Mouse (Mus musculus) myocyte (in vitro differentiated cells): ENCODE measurements at regions not wholly inside any gene's neighbourhood (a gene's known extent, or its start where the extent isn't known, plus 50 kb on each side); places are given as distances from the start of the nearest gene placed in this dataset.

Source experiments
- H3K27me3 ChIP-seq: one replicate; pipeline ENCODE4 v1.6.1; 2011; ENCODE audit not compliant: control insufficient read depth, insufficient read depth, insufficient read length
- H3K36me3 ChIP-seq: one replicate; pipeline ENCODE4 v1.6.1; 2011; ENCODE audit not compliant: control insufficient read depth, insufficient read depth
- H3K4me2 ChIP-seq: one replicate; pipeline ENCODE4 v1.6.1; 2011; ENCODE audit warnings: low read depth, control low read depth
- H3K4me3 ChIP-seq: one replicate; pipeline ENCODE4 v1.5.1; 2011; ENCODE audit warnings: mild to moderate bottlenecking, control low read depth, moderate library complexity
- H3K79me2 ChIP-seq: one replicate; pipeline ENCODE4 v1.6.1; 2011; ENCODE audit not compliant: control insufficient read depth, insufficient read depth
- H3ac ChIP-seq: one replicate; pipeline ENCODE4 v1.6.1; 2011; ENCODE audit not compliant: control insufficient read depth, insufficient read length
- CEBPB ChIP-seq: IDR thresholded peaks from 2 replicates; pipeline ENCODE4 v1.6.1; 2011; ENCODE audit warnings: mild to moderate bottlenecking, moderate library complexity; ENCODE audit not compliant: poor library complexity, insufficient read depth, severe bottlenecking
- E2F4 ChIP-seq: IDR thresholded peaks from one replicate; pipeline ENCODE4 v1.6.1; 2011; ENCODE audit warnings: mild to moderate bottlenecking, control low read depth, moderate library complexity; ENCODE audit not compliant: insufficient read depth
- MAX ChIP-seq: IDR thresholded peaks from one replicate; pipeline ENCODE4 v1.6.1; 2011; ENCODE audit warnings: low read depth, mild to moderate bottlenecking, control low read depth
- MYOD1 ChIP-seq, 3 experiments: IDR thresholded peaks; one replicate each; pipeline ENCODE4 v1.6.1; 2011; ENCODE audit warnings: control low read depth in 2 of 3, low read depth in 2 of 3, mild to moderate bottlenecking in 2 of 3, moderate library complexity in 1 of 3; ENCODE audit not compliant: insufficient read length in 2 of 3, control insufficient read depth in 1 of 3
- MYOG ChIP-seq, 3 experiments: IDR thresholded peaks; one replicate each; pipeline ENCODE4 v1.6.1; 2011; ENCODE audit warnings: control low read depth in 2 of 3, low read depth in 2 of 3, mild to moderate bottlenecking in 2 of 3; ENCODE audit not compliant: insufficient read length in 2 of 3, control insufficient read depth in 1 of 3, insufficient read depth in 1 of 3
- POLR2A ChIP-seq: IDR thresholded peaks from one replicate; pipeline ENCODE4 v1.6.1; 2011; ENCODE audit warnings: low read depth, mild to moderate bottlenecking, control low read depth, moderate library complexity; ENCODE audit not compliant: insufficient read length
- POLR2AphosphoS2 ChIP-seq: IDR thresholded peaks from one replicate; pipeline ENCODE4 v1.6.1; 2011; ENCODE audit warnings: low read depth, control low read depth; ENCODE audit not compliant: insufficient read length
- REST ChIP-seq: IDR thresholded peaks from one replicate; pipeline ENCODE4 v1.6.1; 2011; ENCODE audit warnings: mild to moderate bottlenecking, control low read depth, moderate library complexity; ENCODE audit not compliant: insufficient read depth, insufficient read length
- SRF ChIP-seq: IDR thresholded peaks from one replicate; pipeline ENCODE4 v1.6.1; 2011; ENCODE audit warnings: low read depth; ENCODE audit not compliant: control insufficient read depth, insufficient read length
- TCF12 ChIP-seq: IDR thresholded peaks from one replicate; pipeline ENCODE4 v1.6.1; 2011; ENCODE audit warnings: mild to moderate bottlenecking, control low read depth; ENCODE audit not compliant: poor library complexity, insufficient read depth, severe bottlenecking
- TCF3 ChIP-seq: IDR thresholded peaks from one replicate; pipeline ENCODE4 v1.6.1; 2011; ENCODE audit warnings: low read depth, control low read depth; ENCODE audit not compliant: insufficient read length
- USF1 ChIP-seq: IDR thresholded peaks from one replicate; pipeline ENCODE4 v1.6.1; 2011; ENCODE audit warnings: low read depth, mild to moderate bottlenecking, control low read depth, moderate library complexity

DNA sequence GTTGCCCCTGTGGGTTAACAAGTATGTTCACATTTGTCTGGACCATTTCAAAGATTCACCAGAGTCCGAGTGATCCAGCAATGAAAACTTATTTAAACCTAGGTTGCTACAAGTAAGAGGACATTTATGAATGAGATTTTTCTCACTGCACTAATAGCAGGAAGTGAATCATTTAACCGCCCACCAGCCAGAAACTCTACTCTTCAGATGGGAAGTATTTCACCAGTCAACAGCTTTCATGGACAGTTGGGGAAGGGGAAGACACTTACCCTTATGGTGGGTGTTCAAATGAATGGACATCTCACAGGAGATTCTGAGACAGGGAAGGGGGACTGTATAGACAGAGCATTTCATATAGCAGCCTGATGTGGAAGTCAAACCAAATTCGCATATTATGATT is 113.7 kb upstream of the Cd180 start:
- TF ChIP-seq TCF3 (no peak), MAX (no peak), MYOD1 (IDR thresholded peaks at IDR 0.05; ENCODE audit: control insufficient read depth in 1 of 3, insufficient read length in 2 of 3, low read depth in 2 of 3) (no peak), SRF (no peak), E2F4 (no peak), POLR2AphosphoS2 (no peak), POLR2A (no peak), MYOG (IDR thresholded peaks at IDR 0.05; ENCODE audit: control insufficient read depth in 1 of 3, insufficient read depth in 1 of 3, insufficient read length in 2 of 3, low read depth in 2 of 3) (no peak), REST (no peak), USF1 (no peak), TCF12 (no peak), CEBPB (no peak)
- Histone ChIP-seq H3K79me2 (no peaks in the 10 kb centered on the region), H3K27me3 (no peaks in the 10 kb centered on the region), H3ac (no peak overlapping the region), H3K4me3 (no peak overlapping the region), H3K4me2 (peak overlapping the region; percentile 30), H3K36me3 (no peaks in the 10 kb centered on the region)

DNA sequence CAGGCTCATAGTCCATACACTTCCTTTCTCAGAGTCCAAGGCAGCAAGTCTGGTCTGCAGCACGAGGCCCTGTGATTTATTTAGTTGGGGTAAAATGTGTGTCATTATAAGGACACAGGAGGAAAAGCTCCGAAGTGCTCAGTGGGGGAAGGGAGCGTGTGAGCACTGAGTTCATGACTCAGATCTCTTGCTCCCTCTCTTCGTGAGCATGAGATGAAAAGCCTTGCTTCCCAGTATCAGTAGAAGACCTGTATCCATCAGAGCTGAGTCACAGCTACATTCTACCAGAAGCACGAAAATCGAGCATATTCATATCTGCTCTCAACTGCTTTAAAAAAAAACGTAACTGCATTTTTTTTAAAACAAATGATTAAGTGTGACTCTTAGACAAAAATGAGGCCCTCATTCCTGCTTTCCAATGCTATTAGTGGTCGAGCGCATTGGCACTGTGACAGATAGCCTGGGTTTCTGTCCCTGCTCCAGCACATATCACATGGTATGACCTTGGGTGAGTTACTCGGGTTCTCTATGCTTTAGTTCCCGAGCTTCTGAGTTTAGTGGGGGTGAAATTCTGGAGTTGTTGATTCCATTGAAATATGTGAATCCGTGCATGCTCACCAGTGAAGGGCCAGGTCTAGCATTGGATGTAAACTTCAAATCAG is 109.2 kb upstream of the Cd180 start:
- Histone ChIP-seq H3ac (no peak overlapping the region), H3K4me2 (peak overlapping the region; percentile 59)
- TF ChIP-seq MYOD1 (IDR thresholded peaks at IDR 0.05; ENCODE audit: control insufficient read depth in 1 of 3, insufficient read length in 2 of 3, low read depth in 2 of 3), result no peak
- TF ChIP-seq E2F4, result no peak
- no peak for TF ChIP-seq POLR2AphosphoS2
- no peak for TF ChIP-seq POLR2A
- TF ChIP-seq MYOG (IDR thresholded peaks at IDR 0.05; ENCODE audit: control insufficient read depth in 1 of 3, insufficient read depth in 1 of 3, insufficient read length in 2 of 3, low read depth in 2 of 3), result no peak

DNA sequence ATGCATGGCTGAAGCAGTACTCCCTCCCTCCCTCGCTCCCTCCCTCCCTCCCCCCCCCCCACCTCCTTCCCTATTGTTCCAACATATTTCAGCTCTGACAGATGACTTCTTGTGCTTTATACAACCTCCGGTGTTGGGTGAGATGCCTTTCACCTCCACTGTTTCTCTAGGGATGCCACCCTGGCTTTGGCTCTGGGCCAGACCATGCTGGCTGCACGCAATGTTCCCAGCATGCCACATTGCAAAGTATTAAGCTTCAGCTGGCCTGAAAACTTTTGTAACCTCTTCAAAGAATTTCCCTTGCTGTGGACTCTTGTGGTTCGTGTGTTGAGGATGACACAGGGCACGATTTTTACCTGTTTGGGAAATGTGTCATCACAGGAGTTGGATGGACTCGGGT is 107.1 kb upstream of the Cd180 start:
- no peaks in the 10 kb centered on the region for H3K27me3 ChIP-seq
- no peak overlapping the region for H3K4me2 ChIP-seq
- H3K36me3 ChIP-seq, result no peaks in the 10 kb centered on the region
- TF ChIP-seq MYOG (IDR thresholded peaks at IDR 0.05; ENCODE audit: control insufficient read depth in 1 of 3, insufficient read depth in 1 of 3, insufficient read length in 2 of 3, low read depth in 2 of 3) (no peak), E2F4 (no peak), REST (no peak), SRF (no peak), TCF12 (no peak), MYOD1 (IDR thresholded peaks at IDR 0.05; ENCODE audit: control insufficient read depth in 1 of 3, insufficient read length in 2 of 3, low read depth in 2 of 3) (no peak), POLR2A (no peak), USF1 (no peak)
- no peak overlapping the region for H3K4me3 ChIP-seq
- no peaks in the 10 kb centered on the region for H3K79me2 ChIP-seq
- no peak overlapping the region for H3ac ChIP-seq

More for the DNA sequence above, 109.2 kb upstream of the Cd180 start:
- H3K4me3 ChIP-seq, result no peak overlapping the region
- no peaks in the 10 kb centered on the region for H3K79me2 ChIP-seq
- H3K27me3 ChIP-seq, result no peaks in the 10 kb centered on the region
- no peaks in the 10 kb centered on the region for H3K36me3 ChIP-seq

DNA sequence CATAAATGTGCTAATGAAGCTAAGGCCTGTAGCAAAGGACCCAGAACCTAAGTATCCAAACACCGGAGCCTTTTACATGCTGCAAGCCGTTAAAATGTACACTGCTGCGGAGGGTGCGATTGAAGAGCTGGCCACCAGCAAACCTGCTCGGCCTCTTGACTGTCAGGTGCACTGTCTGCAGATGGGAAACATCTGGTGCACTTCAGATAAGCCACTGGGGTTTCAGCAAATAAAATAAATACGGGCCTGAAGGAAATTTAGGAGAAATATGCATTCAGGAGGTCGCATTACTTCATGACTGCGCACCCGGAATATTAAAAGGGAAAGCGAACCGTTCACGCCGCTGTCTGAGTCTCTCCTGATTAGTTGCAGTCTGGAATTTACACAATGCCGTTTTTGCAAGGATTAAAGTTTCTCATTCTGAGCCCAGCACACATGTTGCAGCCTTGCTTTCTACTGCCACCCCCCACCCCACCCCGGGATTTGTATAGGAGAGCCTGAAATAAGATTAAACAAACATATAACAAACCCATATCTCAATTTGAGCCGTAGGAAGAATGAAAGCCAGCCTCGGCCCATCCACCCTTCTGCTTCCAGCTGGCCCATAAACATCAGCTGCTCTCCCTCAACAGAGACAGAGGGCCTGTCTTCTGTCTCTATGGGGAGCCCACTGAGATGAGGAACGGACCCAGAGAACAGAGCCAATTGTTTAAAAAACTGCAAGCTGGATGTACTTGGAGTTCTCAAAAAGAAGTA is 103.5 kb upstream of the Cd180 start:
- Histone ChIP-seq H3K36me3 (no peaks in the 10 kb centered on the region), H3K27me3 (no peaks in the 10 kb centered on the region), H3K4me2 (no peak overlapping the region), H3K4me3 (no peak overlapping the region), H3K79me2 (no peaks in the 10 kb centered on the region), H3ac (no peak overlapping the region)
- TF ChIP-seq TCF3 (no peak), POLR2A (no peak), MYOG (IDR thresholded peaks at IDR 0.05; ENCODE audit: control insufficient read depth in 1 of 3, insufficient read depth in 1 of 3, insufficient read length in 2 of 3, low read depth in 2 of 3) (no peak), TCF12 (no peak), MYOD1 (IDR thresholded peaks at IDR 0.05; ENCODE audit: control insufficient read depth in 1 of 3, insufficient read length in 2 of 3, low read depth in 2 of 3) (no peak), MAX (no peak), POLR2AphosphoS2 (no peak), USF1 (no peak), SRF (no peak), CEBPB (no peak), E2F4 (no peak), REST (no peak)
